Mouse (Mus musculus): Measurements from ENCODE around the gene P2ry13. TPM values are rescaled to one million over a fixed set of nuclear protein-coding genes. Genes with fewer than 3 reads are reported as not detected.

The P2ry13 gene
- polyA plus RNA-seq, 1 experiment, result not detected

DNA sequence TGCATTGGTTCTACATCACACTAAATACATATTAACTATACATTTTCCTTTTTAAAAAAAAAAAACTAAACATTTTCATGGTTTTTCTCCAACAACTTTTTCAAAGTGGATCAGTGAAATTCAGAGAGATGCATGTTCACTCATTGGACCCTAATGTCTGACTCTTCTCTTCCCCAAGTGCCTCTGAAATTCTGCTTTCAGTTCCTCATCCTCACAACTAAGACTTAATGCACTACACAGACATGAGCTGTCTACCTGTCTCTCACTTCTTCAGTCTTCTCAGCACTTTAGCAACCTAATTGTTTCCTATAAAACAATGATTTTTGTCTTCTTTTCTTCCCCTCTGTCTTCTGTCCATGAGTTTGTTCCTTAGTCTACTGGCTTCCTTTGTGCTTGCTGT lies 14.7 kb upstream of the P2ry13 start:
- no peaks in the 10 kb centered on the region for H3K36me3 ChIP-seq (ENCODE audit: control insufficient read depth)
- no peak for TF ChIP-seq TAL1 (IDR thresholded peaks at IDR 0.05; ENCODE audit: low read length)
- no peak for TF ChIP-seq GATA1 (IDR thresholded peaks at IDR 0.05; ENCODE audit: low read length)
- H3K4me1 ChIP-seq (ENCODE audit: control insufficient read depth), result no peaks in the 10 kb centered on the region
- no peak overlapping the region for H3K4me3 ChIP-seq (replicated peaks)
- H3K27me3 ChIP-seq (ENCODE audit: control insufficient read depth), result no peaks in the 10 kb centered on the region
- H3K9me3 ChIP-seq (ENCODE audit: control insufficient read depth, low read length), result no peaks in the 10 kb centered on the region

- Histone ChIP-seq H3K36me3 (ENCODE audit: control insufficient read depth) (no peaks in the 10 kb centered on the region), H3K4me1 (ENCODE audit: control insufficient read depth) (no peaks in the 10 kb centered on the region), H3K27me3 (ENCODE audit: control insufficient read depth) (no peaks in the 10 kb centered on the region), H3K9me3 (ENCODE audit: control insufficient read depth, low read length) (no peaks in the 10 kb centered on the region), H3K4me3 (replicated peaks) (no peak overlapping the region)
- TF ChIP-seq GATA1 (IDR thresholded peaks at IDR 0.05; ENCODE audit: low read length) (no peak), TAL1 (IDR thresholded peaks at IDR 0.05; ENCODE audit: low read length) (no peak)
Measured at GRCm38 (mm10) chr3:59222303-59222702, 11.6 kb upstream of the P2ry13 start.

GRCm38 (mm10) chr3:59219326-59219725 lies 8.6 kb upstream of the P2ry13 start:
- Histone ChIP-seq H3K27me3 (ENCODE audit: control insufficient read depth) (no peaks in the 10 kb centered on the region), H3K9me3 (ENCODE audit: control insufficient read depth, low read length) (no peaks in the 10 kb centered on the region), H3K36me3 (ENCODE audit: control insufficient read depth) (no peaks in the 10 kb centered on the region), H3K4me1 (ENCODE audit: control insufficient read depth) (no peaks in the 10 kb centered on the region), H3K4me3 (replicated peaks) (no peak overlapping the region)
- no peak for TF ChIP-seq GATA1 (IDR thresholded peaks at IDR 0.05; ENCODE audit: low read length)
- TF ChIP-seq TAL1 (IDR thresholded peaks at IDR 0.05; ENCODE audit: low read length), result no peak

- Histone ChIP-seq H3K4me1 (ENCODE audit: control insufficient read depth) (no peaks in the 10 kb centered on the region), H3K9me3 (ENCODE audit: control insufficient read depth, low read length) (no peaks in the 10 kb centered on the region), H3K36me3 (ENCODE audit: control insufficient read depth) (no peaks in the 10 kb centered on the region), H3K27me3 (ENCODE audit: control insufficient read depth) (no peaks in the 10 kb centered on the region), H3K4me3 (replicated peaks) (no peak overlapping the region)
- TF ChIP-seq TAL1 (IDR thresholded peaks at IDR 0.05; ENCODE audit: low read length) (no peak), GATA1 (IDR thresholded peaks at IDR 0.05; ENCODE audit: low read length) (no peak)
Measured at GRCm38 (mm10) chr3:59217211-59217610, 6.5 kb upstream of the P2ry13 start.

DNA sequence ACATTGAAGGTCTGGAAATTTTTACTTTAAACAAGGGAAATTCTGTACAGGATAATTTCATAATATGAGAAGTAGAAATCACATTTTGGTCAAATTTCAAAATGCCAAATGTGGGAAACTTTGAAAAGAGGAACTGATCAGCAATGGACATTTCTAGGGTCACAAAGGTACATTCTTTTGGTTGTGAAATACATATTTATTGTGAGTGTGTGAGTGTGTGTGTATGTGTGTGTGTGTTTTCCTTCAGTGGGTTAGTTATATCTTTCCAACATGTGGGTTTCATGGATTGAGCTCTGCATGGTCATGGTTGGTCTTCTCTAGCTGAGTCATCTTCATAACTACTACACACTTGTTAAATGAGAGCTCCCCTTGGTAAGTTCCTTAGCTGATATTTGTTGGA lies 1.7 kb upstream of the P2ry13 start:
- H3K27me3 ChIP-seq (ENCODE audit: control insufficient read depth), result no peaks in the 10 kb centered on the region
- no peak for TF ChIP-seq GATA1 (IDR thresholded peaks at IDR 0.05; ENCODE audit: low read length)
- no peak for TF ChIP-seq TAL1 (IDR thresholded peaks at IDR 0.05; ENCODE audit: low read length)
- H3K4me3 ChIP-seq (replicated peaks), result no peak overlapping the region
- no peaks in the 10 kb centered on the region for H3K36me3 ChIP-seq (ENCODE audit: control insufficient read depth)
- H3K4me1 ChIP-seq (ENCODE audit: control insufficient read depth), result no peaks in the 10 kb centered on the region
- H3K9me3 ChIP-seq (ENCODE audit: control insufficient read depth, low read length), result no peaks in the 10 kb centered on the region

DNA sequence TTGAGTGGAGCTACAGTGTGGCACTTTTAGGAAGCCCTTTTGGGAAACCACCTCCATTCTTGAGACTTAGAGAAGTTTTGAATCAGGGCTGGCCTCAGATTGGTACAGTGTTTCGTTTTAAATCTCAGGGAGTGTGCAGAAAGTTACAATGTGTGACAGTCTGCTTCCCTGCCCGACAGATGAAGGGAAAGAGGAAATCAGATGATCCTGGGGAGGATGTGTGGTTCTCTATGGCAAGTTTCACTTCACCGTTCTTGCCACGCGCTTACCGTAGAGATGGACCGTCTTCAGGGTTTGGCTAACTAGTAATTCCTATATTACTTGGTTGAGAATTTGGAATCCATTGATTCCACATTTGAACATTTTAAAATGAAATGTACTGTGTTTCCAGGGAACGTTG lies 1.1 kb upstream of the P2ry13 start:
- Histone ChIP-seq H3K36me3 (ENCODE audit: control insufficient read depth) (no peaks in the 10 kb centered on the region), H3K9me3 (ENCODE audit: control insufficient read depth, low read length) (no peaks in the 10 kb centered on the region), H3K4me3 (replicated peaks) (no peak overlapping the region), H3K4me1 (ENCODE audit: control insufficient read depth) (no peaks in the 10 kb centered on the region), H3K27me3 (ENCODE audit: control insufficient read depth) (no peaks in the 10 kb centered on the region)
- TF ChIP-seq GATA1 (IDR thresholded peaks at IDR 0.05; ENCODE audit: low read length) (no peak), TAL1 (IDR thresholded peaks at IDR 0.05; ENCODE audit: low read length) (no peak)

DNA sequence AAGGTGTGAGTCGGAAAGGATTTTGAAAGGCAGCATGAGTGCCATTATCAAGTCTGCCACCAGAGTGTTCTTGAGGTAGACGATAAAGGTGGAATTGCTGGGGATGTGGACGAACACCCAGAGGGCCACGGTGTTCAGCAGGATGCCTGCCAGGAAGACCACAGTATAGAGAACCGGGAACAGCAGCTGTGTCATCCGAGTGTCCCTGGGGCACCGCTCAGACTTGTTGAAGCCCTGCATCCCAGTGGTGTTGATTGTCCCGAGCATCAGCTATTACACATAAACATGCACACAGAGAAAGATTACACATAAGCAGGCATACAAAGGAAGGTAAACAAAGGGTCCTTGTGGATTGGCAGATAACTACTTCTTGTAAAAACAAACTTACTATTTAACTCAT lies 593 bp downstream of the P2ry13 start:
- no peaks in the 10 kb centered on the region for H3K36me3 ChIP-seq (ENCODE audit: control insufficient read depth)
- H3K9me3 ChIP-seq (ENCODE audit: control insufficient read depth, low read length), result no peaks in the 10 kb centered on the region
- H3K27me3 ChIP-seq (ENCODE audit: control insufficient read depth), result no peaks in the 10 kb centered on the region
- TF ChIP-seq GATA1 (IDR thresholded peaks at IDR 0.05; ENCODE audit: low read length) (no peak), TAL1 (IDR thresholded peaks at IDR 0.05; ENCODE audit: low read length) (no peak)
- H3K4me1 ChIP-seq (ENCODE audit: control insufficient read depth), result no peaks in the 10 kb centered on the region
- H3K4me3 ChIP-seq (replicated peaks), result no peak overlapping the region

DNA sequence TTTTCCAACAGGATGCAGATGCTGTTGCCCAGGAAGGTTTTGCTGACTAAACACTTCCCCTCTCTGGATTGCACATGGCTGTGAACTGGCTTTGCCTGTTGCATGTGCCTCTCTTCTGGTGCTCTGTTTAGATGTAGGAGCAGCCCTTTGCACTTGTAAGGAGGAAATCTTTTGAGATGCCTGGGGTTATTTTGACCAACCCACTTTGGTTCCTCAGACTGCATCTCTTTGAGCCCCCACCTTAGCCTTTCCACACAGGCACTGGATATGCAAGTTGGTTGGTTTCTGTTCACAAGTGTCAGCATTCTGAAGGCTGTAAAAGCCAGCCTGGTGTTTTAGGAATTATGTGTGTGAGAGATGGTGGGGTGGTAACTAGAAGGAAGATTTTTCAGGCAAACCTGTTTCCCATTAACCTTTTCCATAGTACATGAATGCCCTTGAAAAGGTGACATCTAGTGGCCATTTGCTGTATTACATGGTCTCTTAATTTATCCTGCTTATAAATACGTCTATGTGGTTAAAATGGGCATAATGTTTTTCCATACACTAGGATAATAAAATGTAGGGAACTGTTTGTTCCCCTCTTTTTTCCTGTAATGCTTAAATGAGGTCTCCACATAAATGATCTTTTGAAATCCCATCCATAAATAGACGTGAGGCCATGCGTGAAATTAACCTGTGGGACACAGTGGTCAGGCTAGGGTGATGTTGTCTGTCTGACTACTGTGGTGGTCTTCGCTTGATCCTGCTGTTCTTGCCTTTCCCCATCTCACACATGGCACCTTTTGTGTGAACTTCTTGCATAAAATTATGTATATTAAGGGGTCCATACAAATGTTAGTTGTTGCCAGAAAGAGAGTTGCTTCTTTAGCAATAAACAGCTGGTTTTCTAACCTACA lies 1.8 kb downstream of the P2ry13 start:
- H3K27me3 ChIP-seq (ENCODE audit: control insufficient read depth), result no peaks in the 10 kb centered on the region
- no peak overlapping the region for H3K4me3 ChIP-seq (replicated peaks)
- no peaks in the 10 kb centered on the region for H3K9me3 ChIP-seq (ENCODE audit: control insufficient read depth, low read length)
- no peak for TF ChIP-seq GATA1 (IDR thresholded peaks at IDR 0.05; ENCODE audit: low read length)
- TF ChIP-seq TAL1 (IDR thresholded peaks at IDR 0.05; ENCODE audit: low read length), result no peak
- H3K36me3 ChIP-seq (ENCODE audit: control insufficient read depth), result no peaks in the 10 kb centered on the region
- no peaks in the 10 kb centered on the region for H3K4me1 ChIP-seq (ENCODE audit: control insufficient read depth)

DNA sequence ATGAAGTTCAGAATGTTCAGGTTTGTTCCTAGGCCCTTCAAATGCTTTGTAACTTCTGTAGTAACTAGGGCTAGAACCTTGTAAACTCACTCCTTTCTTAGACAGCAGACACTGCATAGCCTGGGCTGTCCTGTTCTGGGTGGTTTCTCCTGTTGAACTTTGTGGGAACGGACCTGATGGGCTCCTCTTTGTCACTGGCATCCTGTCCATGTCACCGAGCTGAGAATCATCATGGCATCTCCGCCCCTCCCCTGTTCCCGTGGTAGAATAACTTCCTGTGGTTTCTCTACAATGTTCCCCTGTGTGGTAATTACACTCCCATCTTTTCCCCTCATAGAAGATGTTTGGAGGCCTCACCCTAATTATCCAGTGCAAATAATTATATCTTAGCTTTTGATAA lies 4.7 kb downstream of the P2ry13 start:
- no peaks in the 10 kb centered on the region for H3K9me3 ChIP-seq (ENCODE audit: control insufficient read depth, low read length)
- no peaks in the 10 kb centered on the region for H3K27me3 ChIP-seq (ENCODE audit: control insufficient read depth)
- H3K4me1 ChIP-seq (ENCODE audit: control insufficient read depth), result no peaks in the 10 kb centered on the region
- no peaks in the 10 kb centered on the region for H3K36me3 ChIP-seq (ENCODE audit: control insufficient read depth)
- no peak for TF ChIP-seq TAL1 (IDR thresholded peaks at IDR 0.05; ENCODE audit: low read length)
- TF ChIP-seq GATA1 (IDR thresholded peaks at IDR 0.05; ENCODE audit: low read length), result no peak
- H3K4me3 ChIP-seq (replicated peaks), result no peak overlapping the region
